Mouse (Mus musculus) embryo, embryonic 10.5 days (tissue): ENCODE measurements around the gene Me1.
A peak's percentile ranks its signal among the peaks of the same experiment; 100 is the strongest.

ENCODE experiments used
- DNase-seq: peaks from one replicate; pipeline ENCODE4 v3.0.0-alpha.2; 2015; ENCODE audit warnings: low spot score

The Me1 gene

DNA sequence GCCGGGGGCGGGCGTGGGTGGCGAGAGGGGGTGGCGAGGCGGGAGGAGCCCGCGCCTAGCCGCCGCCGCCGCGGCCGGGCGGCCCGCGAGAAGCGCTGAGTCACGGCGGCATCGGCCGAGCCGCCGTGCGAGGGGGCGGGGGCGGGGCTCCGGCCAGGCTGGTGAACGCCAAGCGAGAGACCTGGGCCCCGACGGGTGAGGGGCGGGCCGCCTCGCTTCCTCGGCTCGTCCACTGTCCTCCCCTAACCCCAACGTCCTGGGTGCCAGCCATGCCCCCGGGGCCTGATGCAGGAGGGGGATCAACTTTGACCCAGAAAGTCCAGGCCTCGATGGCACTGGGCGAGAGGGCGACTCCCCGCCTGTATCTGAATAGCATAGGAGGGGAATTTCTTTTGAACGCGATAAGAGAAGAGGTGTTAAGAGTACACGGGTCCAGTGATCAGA is at the start of gene Me1:
Gene Me1, minus strand, starts transcription at position 136 of the 444 bp plus-strand sequence.
- peak; percentile 70 for DNase-seq

DNA sequence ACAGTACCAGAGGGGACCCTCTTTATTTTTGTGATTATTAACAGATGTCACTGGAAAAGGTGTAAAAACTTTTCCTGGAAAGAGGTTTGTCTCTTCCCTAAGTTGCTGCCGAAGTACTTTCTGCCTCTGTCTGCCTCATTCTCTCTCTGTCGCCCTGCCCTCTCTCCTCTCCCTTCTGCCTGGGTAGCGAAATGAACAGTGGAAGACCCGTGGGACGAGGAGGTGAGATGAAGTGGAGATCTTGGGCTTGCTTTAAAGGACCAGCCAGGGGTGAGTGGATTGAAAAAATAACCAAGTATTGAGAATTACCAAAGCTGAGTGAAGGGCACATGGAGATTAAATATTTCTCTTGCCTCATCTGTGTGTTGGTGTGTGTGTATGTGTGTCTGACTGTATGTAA is 48.3 kb upstream of the Me1 start:
- no peak for DNase-seq

DNA sequence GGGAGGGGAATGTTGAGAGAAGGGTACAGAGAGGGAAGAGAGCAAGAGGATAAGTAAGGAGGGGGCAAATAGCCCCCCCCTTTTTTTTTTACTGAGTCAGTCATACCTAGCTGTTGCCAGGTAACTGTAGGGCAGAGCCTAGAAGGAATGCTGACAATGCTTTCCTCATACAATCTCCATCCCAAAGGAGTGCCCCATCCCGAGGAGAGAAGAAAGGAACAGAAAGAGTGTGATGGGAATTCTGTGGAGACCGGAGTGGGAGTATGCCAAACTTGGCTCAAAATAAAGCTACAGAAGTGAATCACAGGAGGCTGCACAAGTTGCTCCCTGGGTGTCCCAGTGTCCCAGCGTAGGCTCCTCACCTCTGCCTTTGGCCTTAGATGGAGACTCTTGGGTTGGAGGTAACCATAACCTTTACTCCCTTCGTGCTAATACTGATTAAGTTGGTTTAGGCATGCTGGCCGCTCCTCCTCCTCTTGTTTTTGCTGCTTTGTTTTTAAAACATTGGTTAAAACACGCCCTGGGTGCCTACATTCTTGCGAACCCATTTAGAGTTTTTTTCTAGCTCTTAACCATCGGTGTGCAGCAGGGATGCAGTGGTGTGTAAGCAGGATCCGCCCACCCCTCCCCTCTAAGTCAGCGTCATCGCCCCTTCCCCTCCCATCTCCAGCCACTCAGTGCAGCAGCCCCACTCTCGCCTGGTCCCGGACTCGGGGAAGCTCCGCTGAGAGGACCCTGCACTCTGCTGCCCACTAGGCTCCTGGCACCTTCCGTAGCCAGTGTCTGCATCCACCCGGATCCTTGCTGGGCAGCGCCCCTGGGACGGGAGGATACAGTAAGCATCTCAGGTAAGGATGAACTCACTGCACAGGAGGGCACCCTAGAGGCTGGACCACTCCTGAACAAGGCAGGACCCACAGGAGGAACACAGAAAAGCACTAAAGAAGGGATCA is 47.5 kb upstream of the Me1 start, which contains the start of gene Prss35:
Gene Prss35, plus strand, starts transcription at position 691 of the 953 bp plus-strand sequence.
- peak; percentile 72 for DNase-seq

DNA sequence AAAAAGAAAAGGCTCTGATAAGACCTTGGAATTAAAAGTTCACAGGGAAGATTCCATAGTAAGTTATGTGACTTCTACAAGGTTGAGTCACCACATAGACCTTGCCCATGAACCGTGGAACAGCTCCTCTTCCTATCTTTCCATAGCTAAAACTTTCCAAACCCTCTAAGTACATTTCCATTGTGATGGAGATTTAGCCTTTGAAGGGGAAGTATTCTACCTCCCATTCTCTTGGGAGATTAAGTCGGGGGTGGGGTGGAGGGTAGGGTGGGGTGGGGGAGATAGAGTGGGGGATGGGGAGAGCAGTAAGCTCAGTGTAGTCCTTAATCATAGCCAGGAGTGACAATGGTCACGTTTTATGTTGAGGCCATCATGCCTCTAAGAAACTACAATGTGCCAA is 44.2 kb upstream of the Me1 start:
- no peak for DNase-seq

DNA sequence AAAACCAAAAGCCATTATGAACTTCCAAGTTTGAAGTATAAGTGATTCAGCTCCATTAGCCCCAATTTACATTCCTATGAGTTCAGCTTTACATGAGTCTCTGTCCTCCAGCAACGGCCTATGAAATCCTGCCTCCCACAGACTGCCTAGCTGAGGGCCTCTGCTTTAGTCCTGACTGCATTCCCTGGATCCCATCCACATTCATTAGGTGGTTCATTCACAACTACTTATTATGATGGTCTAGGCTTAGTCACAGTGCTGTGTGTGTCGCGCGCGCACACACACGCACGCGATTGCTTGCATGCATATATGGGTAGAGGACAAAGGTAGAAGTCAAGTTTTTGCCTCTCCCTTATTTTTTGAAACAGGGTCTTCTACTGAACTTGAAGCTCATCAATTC is 43.0 kb upstream of the Me1 start:
- DNase-seq = no peak

DNA sequence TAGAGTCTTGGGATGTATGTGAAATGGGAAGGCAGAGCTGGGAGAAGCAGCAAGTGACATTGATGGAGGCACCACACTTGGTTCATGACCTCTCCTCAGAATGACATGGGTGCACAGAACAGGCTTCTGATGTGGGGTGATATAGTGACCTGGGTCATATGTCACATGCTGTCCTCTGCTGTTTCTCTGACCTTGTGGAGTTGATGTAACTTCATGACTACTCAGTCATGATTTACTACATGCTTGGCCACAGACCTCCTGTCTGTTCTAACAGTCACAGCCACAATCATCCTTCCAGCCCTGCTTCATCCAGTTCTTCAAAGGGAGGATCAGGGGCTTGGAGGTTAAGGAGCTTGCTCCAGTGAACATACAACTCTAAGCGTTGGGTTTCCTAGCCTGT is 42.3 kb upstream of the Me1 start:
- DNase-seq = no peak

DNA sequence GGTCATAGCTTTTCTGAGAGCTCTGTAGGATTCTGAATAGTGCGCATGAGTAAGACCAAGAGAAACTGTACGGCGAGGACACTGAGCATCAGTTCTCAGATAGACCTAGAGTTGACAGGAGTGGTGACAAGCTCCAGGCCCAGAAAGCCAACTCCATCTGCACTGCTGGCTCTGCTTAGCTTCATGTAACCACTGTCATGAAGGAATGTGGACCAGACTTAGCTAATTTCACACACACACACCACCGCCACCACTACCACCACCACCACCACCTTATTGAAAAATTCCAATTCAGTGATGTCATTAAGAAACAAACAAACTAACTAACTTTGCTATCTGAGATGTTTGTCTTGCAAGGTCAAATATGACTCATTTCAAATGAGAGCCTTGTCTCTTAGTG is 41.2 kb upstream of the Me1 start:
- no peak for DNase-seq

DNA sequence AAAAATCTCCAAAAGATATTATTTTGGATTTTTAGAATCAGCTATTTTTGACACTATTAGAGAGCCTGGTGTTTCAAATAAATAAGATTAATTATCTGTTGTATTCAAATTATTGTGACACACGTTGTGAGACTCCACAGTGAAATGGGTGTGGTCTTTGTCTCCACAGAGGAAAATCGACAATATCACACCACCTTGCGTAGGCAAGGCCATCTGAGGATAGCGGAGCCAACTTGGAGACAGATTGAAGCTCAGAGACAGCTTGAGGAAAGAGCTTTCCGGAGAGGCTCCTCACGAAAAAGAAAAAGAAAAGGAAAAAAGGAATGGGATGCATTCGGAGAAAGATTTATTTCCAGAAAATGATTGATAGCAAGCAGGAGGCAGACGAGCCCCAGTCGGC is 39.0 kb upstream of the Me1 start:
- DNase-seq = no peak

DNA sequence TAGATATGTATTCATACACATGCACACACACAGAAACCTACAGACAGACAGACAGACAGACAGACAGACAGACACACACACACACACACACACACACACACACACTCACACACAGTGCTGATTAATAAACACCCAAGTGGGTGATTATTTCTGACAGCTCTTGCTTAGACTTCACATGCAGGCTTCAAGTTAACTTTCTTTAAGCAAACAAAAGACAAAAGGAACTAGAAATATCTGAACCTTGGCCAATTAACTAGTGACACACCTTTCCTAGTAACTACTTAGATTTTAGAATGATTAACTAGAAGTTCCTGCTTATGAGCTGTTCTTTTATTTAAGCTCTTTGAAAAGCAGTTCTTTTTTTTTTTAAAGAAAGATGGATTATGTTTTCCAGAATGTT is 38.6 kb upstream of the Me1 start:
- no peak for DNase-seq

DNA sequence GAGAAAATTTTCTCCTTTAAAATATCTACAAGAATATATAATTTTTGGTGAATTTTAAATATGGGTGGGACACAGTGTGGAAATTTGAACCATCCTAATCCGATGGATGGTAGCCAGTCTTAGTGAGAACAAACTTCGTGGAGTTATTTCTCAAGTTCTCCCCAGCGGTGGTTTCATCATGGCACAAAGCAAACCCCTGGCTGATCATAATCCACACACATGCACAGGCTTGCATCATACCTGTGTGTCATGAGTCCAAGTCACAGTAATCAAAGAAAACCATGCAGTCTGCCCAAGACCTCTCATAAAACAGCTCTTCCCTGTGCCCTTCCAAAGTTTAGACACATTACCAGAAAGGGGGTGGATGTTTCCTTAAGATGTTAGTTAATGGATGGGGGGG is 34.1 kb upstream of the Me1 start:
- no peak for DNase-seq

DNA sequence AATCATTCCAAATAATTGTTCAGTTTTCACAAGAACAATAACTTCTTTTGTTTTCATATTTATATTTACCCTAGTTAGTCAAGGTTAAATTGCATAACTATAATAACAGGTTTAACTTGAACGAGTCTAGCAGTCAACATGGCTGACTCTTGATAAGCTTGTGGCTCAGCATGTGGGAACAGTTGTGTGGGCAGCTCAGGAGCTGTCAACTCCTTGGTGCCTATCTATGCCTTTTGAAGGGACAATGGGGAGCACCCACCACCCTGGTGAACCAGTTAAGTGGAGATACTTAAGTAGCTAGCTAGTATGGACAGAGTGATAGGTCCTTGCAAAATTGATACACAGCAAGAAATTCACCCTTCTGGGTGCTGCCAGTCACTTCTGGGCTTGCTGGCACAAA is 33.3 kb upstream of the Me1 start:
- DNase-seq = no peak

DNA sequence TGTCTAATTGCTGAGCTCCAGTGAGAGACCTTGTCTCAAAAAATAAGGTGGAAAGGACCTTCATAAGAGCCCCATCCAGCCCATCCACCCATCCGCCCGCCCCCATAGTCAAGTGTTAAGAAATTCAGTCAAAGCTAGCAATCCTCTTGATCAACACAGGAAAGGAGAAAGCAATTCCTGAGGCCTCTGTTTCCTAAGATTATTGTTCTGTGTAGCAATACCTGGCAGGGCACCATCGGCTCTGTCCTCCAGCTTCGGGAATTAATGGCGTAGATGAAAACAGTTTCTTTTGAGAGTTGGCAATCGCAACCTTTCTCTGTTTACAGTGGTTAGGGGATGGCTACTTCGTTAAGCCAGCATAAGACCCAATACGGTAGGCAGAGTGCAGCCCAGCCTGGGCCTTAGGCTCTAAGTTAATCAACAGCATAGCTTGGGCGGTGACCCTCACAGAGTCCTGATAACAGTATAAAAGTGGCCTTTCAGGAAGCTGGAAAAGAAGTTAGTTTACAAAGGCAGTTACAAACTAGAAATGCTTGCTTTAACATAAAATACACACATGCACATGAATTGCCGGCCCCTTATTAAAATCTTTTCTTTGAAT is 32.6 kb upstream of the Me1 start:
- no peak for DNase-seq

DNA sequence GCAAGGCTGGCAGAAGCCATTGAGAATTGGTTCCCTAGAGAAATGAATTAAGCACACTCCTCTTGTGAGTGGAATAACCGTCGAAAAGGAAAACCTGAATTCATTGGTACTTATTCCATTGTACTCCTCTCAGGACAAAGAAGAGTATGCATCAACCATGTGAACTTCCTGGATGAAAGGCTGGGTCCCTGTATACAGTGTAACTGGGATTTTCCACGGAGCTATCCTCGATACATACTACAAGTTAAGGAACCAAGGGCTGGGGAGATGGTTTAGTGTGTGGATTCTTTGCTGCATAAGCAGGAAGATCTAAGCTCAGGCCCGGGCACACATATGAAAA is 30.6 kb upstream of the Me1 start:
- no peak for DNase-seq

DNA sequence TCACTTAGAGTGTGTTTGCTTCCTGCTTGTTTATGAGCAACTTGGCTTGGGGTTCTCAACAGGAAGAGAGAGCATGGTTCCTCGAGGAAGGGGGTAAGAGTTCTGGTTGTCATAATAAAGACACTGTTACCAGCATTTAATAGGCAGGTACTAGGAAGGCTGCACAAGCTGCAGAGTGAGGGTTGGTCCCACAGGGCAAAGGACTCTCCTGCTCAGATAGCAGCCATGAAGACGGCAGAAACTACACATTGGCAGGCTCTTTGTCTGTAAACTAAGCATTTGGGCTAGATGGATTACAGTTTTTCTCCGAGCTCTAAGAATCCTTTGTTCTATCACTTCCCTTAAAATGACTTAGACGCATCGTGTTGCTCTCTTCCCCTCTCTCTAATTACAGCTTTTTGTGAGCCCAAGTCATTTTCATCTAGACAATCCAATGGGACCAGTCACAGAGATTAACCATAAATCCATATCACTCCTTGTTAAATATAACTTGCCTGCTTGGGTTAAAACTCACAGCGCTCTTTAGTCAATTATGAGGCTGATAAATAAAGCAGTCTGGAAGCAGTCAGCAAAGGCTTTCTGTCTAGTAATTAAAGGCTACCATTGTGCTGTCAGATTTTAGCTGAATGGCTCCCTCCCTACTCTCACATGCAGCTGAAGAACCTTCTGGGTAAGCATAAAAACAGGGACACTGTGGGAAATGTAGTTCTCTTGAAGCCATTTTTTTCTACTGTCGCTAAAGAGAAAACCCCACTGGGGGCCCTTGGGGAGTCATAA is 30.0 kb upstream of the Me1 start:
- DNase-seq = no peak

DNA sequence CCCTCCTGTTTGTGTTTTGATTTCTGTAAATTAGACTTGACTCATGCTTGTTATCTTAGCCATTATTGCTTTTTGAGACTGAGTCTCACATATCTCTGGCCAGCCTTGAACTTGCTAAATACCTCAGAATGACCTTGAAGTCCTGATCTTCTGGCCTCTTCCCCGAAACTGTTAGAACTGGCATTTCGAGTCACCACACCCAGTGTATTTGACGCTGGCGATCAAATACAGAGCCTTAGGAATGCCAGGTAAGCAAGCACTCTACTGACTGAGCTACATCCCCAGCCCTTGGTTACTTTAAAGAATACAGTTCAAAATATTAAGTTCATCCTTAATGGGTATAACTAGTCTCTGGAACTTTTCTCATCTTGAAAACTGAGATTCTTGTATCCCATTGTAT is 29.3 kb upstream of the Me1 start:
- DNase-seq = no peak

DNA sequence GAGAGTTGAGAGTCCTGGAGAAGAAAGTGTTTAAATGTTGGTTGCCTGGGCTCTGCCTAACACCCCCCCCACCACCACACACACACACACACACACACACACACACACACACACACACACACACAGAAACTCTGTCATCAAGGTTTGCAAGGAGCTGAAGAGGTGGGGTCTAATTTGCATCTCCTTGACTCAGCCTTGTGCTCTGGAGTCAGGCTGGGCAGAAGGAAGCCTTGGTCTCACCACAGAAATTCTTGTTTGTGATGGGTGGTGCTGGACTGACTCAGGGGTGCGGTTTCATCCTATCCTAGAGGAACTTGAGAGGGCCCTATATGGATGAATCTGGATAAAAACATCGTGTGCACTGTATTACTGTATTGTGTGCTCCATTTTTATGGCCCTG is 25.0 kb upstream of the Me1 start:
- no peak for DNase-seq

DNA sequence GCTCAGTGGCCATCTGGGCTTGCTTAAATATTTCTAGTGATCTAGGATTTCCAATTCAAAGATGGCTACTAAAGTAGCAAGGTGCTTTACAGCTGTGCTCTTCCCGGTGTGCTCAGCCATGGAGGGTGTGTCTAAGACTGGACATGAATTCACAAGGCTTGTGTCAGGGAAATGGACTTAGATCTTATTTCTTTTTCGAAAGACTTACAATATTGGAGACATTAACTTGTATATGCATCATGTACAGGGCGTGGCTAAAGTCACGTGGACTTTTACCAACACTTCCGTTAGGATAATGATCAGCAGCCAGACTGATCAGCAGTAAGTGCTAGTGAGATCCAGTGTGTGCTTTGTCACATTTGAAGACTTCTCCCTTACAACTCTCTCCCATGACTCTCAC is 24.5 kb upstream of the Me1 start:
- no peak for DNase-seq

DNA sequence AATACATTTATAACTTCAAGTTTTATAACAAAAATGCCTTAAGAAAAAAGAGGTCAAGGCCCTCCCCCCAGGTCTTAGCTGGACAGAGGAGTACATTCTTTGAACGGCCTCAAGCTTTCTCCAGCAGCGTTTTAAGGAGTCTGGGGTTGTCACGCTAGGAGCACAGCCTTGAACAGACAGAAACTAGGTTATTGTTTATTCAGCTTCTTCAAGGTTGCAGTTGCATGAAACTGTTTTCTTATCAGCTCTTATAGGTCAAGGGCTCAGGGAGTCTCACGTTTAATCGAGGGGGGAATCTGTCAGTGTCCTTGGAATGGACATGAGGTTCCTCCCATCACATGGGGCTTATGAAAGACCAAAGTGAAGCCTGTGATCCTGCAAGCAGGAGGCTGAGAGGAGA is 21.4 kb upstream of the Me1 start:
- DNase-seq = no peak

DNA sequence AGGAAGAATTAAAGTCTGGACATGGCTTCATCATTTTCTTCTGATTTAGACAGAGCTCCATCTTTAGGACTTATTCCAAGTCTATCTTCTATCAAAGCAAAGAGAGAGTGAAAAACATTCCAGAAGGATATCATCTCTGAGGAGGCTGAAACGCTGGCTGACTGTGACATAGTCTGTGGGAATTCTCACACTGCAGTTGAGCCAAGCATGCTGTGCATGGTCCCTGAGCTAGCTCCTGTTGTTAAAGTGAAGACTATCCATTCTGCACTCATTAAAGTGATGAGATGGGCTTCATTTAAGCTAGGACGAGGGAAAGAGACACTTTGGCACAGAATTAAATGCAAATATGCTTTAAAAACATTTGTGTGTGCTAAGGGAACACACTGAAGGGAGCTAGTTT is 20.8 kb upstream of the Me1 start:
- DNase-seq = no peak

DNA sequence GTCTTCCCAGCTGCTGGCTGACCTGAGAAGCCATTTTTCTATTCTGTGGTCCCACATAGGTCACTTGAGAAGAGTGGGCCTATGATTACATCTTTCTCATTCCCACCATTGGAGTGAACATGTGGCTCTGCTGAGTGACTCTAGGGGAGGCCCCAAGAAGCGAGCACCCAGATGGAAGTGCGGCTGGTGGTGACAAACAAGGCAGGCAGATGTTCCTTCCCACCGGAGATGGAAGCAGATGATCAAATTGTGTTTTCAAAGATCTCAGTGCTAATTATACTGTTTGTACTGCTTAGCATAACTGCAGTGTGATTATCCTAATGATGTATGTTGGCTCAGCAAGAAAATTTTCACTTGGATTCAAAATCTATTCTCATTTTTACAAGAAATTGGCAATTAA is 18.3 kb upstream of the Me1 start:
- no peak for DNase-seq

DNA sequence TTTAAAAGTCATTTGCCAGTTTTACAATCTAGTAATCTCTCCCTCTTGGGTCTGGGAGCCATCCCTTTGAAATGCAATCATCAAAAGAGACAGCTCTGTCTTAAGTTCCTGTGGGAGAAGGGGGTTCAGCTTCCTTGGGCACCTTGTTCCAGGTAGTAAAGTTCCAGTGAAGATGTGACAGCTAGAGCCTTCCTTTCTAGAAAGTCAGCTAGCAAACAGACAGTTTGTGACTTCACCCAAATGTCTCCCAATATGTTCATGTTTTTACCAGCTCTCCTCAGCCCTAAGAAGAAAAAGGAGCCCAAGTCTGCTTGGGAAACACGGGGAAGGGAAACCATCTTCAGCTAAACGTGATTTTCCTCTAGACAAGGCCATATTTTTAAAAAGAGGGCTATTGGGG is 16.9 kb upstream of the Me1 start:
- no peak for DNase-seq

DNA sequence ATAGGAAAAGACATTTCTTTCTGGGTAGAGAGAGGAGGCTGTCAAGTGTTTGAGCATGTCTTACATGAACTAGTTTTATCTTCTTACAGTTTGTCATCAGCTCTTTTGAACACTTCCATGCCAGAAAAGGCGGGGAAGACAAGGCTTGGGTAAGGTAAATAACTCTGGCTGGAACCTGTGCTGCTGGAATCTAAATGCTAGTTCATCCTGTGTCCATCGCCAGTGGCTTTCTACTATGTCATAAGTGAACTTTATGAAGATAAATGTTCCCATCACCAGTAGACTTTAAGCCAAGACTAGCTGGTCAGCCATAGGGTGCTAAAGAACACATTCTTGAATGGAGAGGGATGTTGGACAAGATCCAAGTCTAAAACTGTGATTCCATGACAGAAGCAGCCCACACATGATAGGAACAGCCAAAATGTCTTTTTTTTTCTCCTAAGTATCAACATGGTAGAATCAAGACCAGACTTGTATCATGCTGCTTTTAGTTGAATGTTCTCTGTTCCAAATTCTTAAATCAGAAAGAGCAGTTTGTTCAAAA is 14.4 kb upstream of the Me1 start:
- no peak for DNase-seq

DNA sequence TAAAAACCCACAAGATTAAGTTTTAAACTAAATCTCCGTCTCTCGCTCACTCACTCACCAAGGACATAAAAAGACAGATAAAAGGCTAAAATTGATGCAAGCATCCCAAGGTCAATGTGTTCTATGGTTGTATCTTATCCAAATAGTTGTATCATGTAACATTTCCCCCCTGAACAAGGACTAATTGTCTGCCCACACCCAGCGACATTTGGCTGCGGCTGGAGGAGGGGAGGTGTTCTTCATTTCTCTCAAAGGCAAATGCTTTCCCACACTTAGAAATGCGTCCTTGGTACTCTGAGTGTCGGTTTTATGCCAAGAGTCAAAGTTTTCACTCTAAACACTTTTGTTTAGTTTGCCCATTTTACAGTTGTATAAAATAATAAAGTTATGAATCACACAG is 13.2 kb upstream of the Me1 start:
- DNase-seq = no peak
